Mouse (Mus musculus): ENCODE data around the gene Hsph1. TPM values are rescaled to one million over a fixed set of nuclear protein-coding genes. Genes with fewer than 3 reads are reported as not detected.
A peak's percentile ranks its signal among the peaks of the same experiment; 100 is the strongest.

Hsph1 gene
- polyA plus RNA-seq, 1 experiment = 12.3 TPM

DNA sequence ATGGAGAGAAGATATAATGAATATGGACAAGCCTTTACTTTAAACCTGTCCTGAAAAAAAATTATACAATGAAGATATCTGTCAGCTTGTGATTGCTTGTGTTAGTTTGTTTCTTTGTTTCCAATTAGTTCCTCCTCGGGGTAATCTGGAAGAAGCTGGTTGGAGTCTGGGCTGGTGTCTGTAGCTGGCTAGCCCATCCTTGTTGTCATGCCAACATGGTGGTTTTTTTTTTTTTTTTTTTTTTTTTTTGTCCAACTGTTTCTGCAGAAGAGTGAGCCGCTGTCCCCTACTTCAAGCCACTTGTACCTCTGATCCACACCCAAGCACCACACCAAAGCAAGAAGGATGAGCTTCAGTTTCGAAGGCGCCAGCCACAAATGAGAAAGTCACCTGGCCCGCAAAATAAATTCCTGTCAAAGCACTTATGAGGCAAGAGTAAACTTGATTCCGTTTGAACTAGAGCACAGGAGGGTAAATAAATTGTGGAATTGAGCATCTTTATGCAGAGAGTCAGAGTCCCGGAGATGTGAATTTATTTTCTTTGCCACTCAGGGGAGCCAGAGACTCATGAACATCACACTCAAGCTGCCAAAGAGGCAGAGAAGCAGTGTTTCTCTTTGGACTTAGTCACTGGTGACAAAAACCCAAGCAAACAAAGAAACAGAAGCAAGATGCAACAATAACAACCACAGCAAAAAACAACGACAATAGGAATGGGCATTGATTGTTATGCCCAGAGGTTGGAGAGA, 11.4 kb upstream of the Hsph1 start:
- Histone ChIP-seq H3K27me3 (replicated peaks) (no peaks in the 10 kb centered on the region), H3K36me3 (replicated peaks; ENCODE audit: low read length) (no peaks in the 10 kb centered on the region), H3K9me3 (no peaks in the 10 kb centered on the region), H3K4me3 (replicated peaks) (no peak overlapping the region), H3K4me1 (peaks cover under 1% of the 10 kb centered on the region; the same call in 1 of the 2 replicates)
- TF ChIP-seq FLI1 (IDR thresholded peaks at IDR 0.05; ENCODE audit: low read length) = no peak
- no peak for TF ChIP-seq GATA1 (IDR thresholded peaks at IDR 0.05; ENCODE audit: borderline replicate concordance, low read length)

DNA sequence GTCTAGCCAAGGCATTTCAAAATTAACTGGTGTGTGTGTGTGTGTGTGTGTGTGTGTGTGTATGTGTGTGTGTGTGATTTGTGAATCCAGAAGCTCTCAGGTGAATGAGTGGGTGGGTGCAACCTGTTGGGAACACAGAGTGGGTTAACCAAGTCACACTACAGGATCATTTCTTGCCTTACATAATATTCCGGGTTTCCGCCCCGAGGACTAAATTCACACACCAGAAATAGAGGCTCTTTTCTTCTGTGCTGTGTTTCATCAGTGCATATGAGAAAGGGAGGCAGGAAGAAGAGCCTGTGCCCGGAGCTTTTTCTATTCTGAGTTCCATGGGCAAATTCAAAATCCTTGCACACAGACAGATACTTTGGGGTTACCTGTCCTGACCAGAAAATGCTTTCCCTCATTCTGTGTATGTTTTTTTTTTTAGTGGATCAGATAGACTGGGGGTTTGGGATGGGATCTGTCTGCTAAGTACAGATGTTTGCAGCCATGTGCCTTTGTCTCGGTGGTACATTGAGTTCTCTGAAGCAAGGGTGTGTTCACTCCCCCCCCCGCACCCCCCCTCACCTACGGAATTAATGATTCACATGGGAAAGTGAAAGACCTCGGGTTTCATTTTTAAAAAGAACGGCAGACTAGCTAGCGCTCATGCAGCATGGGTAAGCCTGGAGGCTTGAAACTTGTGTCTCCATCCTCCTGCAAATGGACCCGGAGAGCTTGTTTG, 6.8 kb upstream of the Hsph1 start:
- no peak overlapping the region for H3K4me3 ChIP-seq (replicated peaks)
- no peaks in the 10 kb centered on the region for H3K27me3 ChIP-seq (replicated peaks)
- TF ChIP-seq GATA1 (IDR thresholded peaks at IDR 0.05; ENCODE audit: borderline replicate concordance, low read length) = no peak
- H3K4me1 ChIP-seq = peaks cover 23% of the 10 kb centered on the region
- no peaks in the 10 kb centered on the region for H3K9me3 ChIP-seq
- no peaks in the 10 kb centered on the region for H3K36me3 ChIP-seq (replicated peaks; ENCODE audit: low read length)

DNA sequence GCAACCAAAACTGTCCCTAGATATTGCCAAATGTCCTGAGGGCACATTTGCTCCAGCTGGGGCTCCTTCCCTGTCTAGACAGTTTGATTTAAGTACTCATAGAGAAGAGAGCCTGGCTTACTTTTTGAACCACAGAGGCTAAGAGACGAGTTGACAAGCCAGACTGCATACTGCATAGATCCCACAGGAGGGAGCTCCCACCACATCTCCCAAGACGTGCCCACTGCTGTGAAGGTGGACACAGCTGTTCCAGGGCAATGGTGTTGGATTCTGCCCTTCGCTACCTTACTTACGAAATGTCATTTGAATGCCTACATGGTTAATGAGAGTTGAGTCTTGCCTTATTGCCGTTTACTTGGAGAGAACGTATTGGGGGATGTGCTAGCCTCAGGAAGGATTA, 6.2 kb upstream of the Hsph1 start:
- Histone ChIP-seq H3K36me3 (replicated peaks; ENCODE audit: low read length) (no peaks in the 10 kb centered on the region), H3K9me3 (no peaks in the 10 kb centered on the region), H3K4me3 (replicated peaks) (no peak overlapping the region), H3K4me1 (peaks cover 23% of the 10 kb centered on the region), H3K27me3 (replicated peaks) (no peaks in the 10 kb centered on the region)
- TF ChIP-seq FLI1 (IDR thresholded peaks at IDR 0.05; ENCODE audit: low read length) (no peak), GATA1 (IDR thresholded peaks at IDR 0.05; ENCODE audit: borderline replicate concordance, low read length) (no peak)

DNA sequence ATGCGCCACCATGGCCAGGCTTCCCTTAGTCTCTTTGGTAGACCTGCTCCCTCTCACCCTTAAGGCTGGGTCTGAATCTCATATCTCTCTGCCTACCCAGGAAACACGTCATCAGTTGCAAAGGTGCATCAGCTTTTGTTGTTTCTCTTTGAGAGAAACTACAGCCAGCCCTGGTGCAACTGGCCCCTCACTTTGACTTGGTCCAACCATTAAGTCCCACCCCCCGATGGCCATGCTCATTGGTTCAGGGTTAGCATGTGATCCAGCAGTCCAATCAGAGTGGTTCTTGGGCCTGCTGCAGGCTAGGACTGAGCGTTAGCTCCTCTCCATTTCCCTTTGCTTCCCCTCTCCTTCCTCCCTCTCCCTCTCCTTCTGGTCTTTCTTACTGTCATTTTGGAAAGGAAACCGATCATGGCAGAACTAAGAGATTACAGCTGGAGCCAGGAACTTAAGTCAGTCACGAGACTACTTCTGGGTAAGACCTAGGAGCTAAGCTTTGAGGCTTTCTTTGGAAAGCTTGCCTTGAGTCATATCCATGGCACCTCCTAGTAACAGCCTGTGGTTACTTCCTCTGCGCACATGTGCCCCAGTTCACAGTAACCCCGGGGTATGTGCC, 5.2 kb upstream of the Hsph1 start:
- no peaks in the 10 kb centered on the region for H3K36me3 ChIP-seq (replicated peaks; ENCODE audit: low read length)
- H3K27me3 ChIP-seq (replicated peaks) = no peaks in the 10 kb centered on the region
- peak overlapping the region; percentile 29 for H3K4me3 ChIP-seq (replicated peaks)
- no peaks in the 10 kb centered on the region for H3K9me3 ChIP-seq
- H3K4me1 ChIP-seq = peaks cover 25% of the 10 kb centered on the region
- TF ChIP-seq GATA1 (IDR thresholded peaks at IDR 0.05; ENCODE audit: borderline replicate concordance, low read length) (no peak), FLI1 (IDR thresholded peaks at IDR 0.05; ENCODE audit: low read length) (no peak)

DNA sequence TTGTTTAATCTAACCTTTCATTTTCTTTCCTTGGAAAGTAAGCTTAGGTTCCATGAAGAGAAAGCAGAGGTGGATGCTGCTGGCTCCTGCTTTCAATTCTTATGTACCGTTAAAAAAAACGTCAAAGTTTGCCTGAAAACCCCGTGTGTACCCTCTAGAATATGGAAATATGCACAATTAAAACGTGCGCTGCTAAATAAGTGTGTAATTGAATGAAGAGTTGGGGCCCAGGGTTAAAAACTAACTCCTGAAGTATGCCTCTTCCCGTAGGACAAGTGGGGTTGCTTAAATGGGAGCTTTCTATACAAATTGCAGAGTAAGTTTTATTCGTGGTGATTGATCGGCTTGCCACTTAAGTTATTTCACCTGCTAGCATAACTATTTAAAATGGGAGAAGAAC, 1.1 kb upstream of the Hsph1 start:
- H3K9me3 ChIP-seq = no peaks in the 10 kb centered on the region
- peaks cover 17% of the 10 kb centered on the region for H3K36me3 ChIP-seq (replicated peaks; ENCODE audit: low read length)
- H3K4me1 ChIP-seq = peaks cover 53% of the 10 kb centered on the region
- H3K27me3 ChIP-seq (replicated peaks) = no peaks in the 10 kb centered on the region
- peak overlapping the region; percentile 67 for H3K4me3 ChIP-seq (replicated peaks)
- TF ChIP-seq FLI1 (IDR thresholded peaks at IDR 0.05; ENCODE audit: low read length) (no peak), GATA1 (IDR thresholded peaks at IDR 0.05; ENCODE audit: borderline replicate concordance, low read length) (no peak)

DNA sequence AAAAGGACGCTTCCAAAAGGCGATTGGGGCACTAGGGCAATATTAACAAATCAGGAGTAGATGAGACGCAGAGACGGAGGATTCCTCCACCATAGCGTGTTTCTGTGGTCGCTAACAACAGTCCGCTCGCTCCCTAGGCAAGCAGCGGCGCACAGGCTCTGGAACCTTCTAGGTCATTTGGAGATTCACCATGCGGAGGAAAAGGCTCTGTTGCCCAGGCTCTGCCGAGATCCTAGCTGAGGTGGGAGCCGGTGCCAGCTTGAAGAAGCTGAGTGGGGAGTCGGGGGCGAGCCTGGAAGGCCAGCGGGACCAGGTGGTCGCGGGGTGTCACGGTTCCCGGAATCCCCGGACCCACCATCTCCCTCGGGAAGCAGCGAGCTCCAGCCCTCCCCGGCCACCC, 620 bp downstream of the Hsph1 start:
- Histone ChIP-seq H3K27me3 (replicated peaks) (no peaks in the 10 kb centered on the region), H3K4me1 (peaks cover 56% of the 10 kb centered on the region), H3K36me3 (replicated peaks; ENCODE audit: low read length) (peaks cover 34% of the 10 kb centered on the region), H3K4me3 (replicated peaks) (peak overlapping the region; percentile 100), H3K9me3 (no peaks in the 10 kb centered on the region)
- TF ChIP-seq FLI1 (IDR thresholded peaks at IDR 0.05; ENCODE audit: low read length) = no peak
- TF ChIP-seq GATA1 (IDR thresholded peaks at IDR 0.05; ENCODE audit: borderline replicate concordance, low read length) = no peak

DNA sequence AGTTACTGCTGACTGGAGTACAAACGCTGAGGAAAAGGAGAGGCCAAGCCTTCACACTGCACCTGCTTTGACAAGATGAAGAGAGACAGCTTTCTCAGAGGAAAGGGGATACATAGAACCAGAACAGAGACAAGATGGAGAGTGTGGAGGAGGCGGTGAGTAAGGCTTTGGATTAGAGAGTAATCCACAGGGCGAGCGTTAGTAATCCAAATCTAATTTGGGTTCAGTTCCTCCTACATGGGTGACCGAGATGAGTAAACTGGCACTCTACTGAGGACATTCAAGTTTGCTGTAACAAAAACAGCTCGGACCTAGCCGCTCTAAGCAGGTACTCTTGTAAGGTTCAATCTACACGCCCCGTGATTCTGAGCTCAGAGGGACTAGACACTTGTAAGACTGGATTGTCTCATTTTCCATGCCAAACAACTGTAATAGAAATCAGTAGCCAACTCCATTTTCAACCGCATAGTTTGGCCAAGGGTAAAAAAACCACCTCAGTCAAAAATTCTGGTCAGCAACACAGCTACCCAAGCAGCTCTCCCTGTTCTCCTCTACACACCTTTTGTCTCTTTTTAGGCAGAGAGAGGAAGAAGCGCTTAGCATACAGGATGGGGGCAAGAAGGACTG, 1.7 kb downstream of the Hsph1 start:
- H3K36me3 ChIP-seq (replicated peaks; ENCODE audit: low read length) = peaks cover 45% of the 10 kb centered on the region
- TF ChIP-seq GATA1 (IDR thresholded peaks at IDR 0.05; ENCODE audit: borderline replicate concordance, low read length) = no peak
- no peak for TF ChIP-seq FLI1 (IDR thresholded peaks at IDR 0.05; ENCODE audit: low read length)
- H3K4me1 ChIP-seq = peaks cover 60% of the 10 kb centered on the region
- no peaks in the 10 kb centered on the region for H3K9me3 ChIP-seq
- peak overlapping the region; percentile 100 for H3K4me3 ChIP-seq (replicated peaks)
- H3K27me3 ChIP-seq (replicated peaks) = no peaks in the 10 kb centered on the region

DNA sequence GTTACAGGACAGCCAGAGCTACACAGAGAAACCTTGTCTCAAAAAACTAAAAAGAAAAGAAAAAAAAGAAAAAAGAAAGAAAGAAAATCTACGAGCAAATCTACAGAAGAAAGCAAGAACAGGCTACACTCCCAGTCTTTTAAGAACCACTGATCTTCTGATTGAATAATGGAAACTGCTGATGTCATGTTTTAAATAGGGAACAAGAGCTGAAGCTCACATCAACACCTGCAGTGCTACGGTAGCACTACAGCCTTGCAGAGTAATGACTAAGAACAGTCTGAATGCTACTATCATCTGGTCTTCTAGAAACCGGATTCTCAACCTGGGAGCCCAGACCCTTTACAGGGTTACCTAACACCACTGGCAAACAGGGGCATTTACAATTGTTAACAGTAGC, 10.6 kb downstream of the Hsph1 start:
- Histone ChIP-seq H3K9me3 (no peaks in the 10 kb centered on the region), H3K27me3 (replicated peaks) (no peaks in the 10 kb centered on the region), H3K4me1 (peaks cover 78% of the 10 kb centered on the region), H3K36me3 (replicated peaks; ENCODE audit: low read length) (peaks cover 95% of the 10 kb centered on the region), H3K4me3 (replicated peaks) (no peak overlapping the region)
- TF ChIP-seq GATA1 (IDR thresholded peaks at IDR 0.05; ENCODE audit: borderline replicate concordance, low read length) (no peak), FLI1 (IDR thresholded peaks at IDR 0.05; ENCODE audit: low read length) (no peak)

DNA sequence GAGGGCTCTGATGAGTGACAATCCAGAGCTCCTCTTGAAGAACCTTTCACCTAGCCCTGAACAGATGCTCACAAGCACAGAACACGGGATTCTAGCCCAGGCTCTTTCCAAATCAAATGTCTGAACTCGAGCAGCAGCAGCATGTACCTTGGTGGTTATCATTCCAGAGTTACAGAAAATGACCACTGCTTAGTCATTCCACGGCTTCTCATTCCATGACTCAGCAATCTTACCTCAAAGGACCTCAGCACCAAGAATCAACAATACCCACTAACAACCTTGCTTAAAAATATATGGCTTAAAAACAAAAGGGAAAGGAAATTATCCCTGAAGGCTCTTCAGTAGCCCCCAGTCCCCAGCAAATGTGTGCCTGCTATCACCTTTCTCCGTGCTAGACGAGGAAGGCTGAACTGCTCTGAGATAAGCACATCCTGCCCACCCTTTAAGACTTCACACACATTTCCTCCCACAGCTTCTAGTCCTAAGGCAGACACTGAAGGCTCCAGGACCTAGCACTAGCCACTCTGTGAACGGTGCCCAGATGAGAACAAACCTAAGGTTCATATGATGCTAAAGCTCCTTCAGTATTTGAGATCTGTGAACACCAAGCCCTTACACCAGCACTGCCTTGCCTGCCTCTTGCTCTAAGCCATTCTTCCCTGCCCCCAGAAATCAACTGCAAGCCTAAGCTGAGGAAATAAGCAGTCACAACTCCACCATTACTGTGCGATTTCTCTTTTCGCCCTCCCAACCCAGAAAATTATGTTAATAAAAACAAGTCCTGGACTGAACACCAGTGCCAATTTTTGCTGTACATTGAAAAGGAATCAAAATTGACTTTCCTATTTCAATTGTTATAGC, 12.1 kb downstream of the Hsph1 start:
- Histone ChIP-seq H3K4me3 (replicated peaks) (peak overlapping the region; percentile 87), H3K9me3 (no peaks in the 10 kb centered on the region), H3K36me3 (replicated peaks; ENCODE audit: low read length) (peaks cover 95% of the 10 kb centered on the region), H3K4me1 (peaks cover 73% of the 10 kb centered on the region), H3K27me3 (replicated peaks) (no peaks in the 10 kb centered on the region)
- no peak for TF ChIP-seq GATA1 (IDR thresholded peaks at IDR 0.05; ENCODE audit: borderline replicate concordance, low read length)
- no peak for TF ChIP-seq FLI1 (IDR thresholded peaks at IDR 0.05; ENCODE audit: low read length)
